Mouse (Mus musculus) layer of hippocampus, adult 9-11 months (tissue): ENCODE results near the gene Hcn2.
"Not testable (repeated sequence)": the region's sequence is repeated elsewhere in the genome, so short reads cannot be mapped to it uniquely, and the experiment has no call there.

Experiments
- DNase-seq: peaks from one replicate; pipeline ENCODE4 v3.0.0; 2022

Hcn2 gene

GRCm38 (mm10) chr10:79688720-79689119 is 27.7 kb upstream of the Hcn2 start, which contains the start of gene Gzmm:
Gene Gzmm, plus strand, starts transcription at chr10:79689020.
- DNase-seq, result no peak

- no peak for DNase-seq
Observed at GRCm38 (mm10) chr10:79689178-79689577, 27.3 kb upstream of the Hcn2 start.

- no peak for DNase-seq
Observed at GRCm38 (mm10) chr10:79691986-79692548, 24.4 kb upstream of the Hcn2 start.

- DNase-seq, result no peak
Observed at GRCm38 (mm10) chr10:79693580-79694378, 22.7 kb upstream of the Hcn2 start.

- DNase-seq, result no peak
Observed at GRCm38 (mm10) chr10:79694379-79694655, 22.1 kb upstream of the Hcn2 start.

GRCm38 (mm10) chr10:79695231-79696128 is 21.0 kb upstream of the Hcn2 start:
- DNase-seq, result peak; percentile 71

- no peak for DNase-seq
Observed at GRCm38 (mm10) chr10:79696129-79696651, 20.2 kb upstream of the Hcn2 start.

- DNase-seq, result no peak
Observed at GRCm38 (mm10) chr10:79697916-79698315, 18.5 kb upstream of the Hcn2 start.

- no peak for DNase-seq
Observed at GRCm38 (mm10) chr10:79698459-79698858, 18.0 kb upstream of the Hcn2 start.

GRCm38 (mm10) chr10:79700676-79701075 is 15.8 kb upstream of the Hcn2 start:
- DNase-seq, result no peak

- no peak for DNase-seq
Observed at GRCm38 (mm10) chr10:79701443-79702129, 14.8 kb upstream of the Hcn2 start.

- not testable (repeated sequence) for DNase-seq
Observed at GRCm38 (mm10) chr10:79702970-79703369, 13.5 kb upstream of the Hcn2 start.

GRCm38 (mm10) chr10:79703541-79703940 is 12.9 kb upstream of the Hcn2 start:
- DNase-seq, result no peak

GRCm38 (mm10) chr10:79704065-79704969 is 12.1 kb upstream of the Hcn2 start, which contains the start of gene Bsg:
Gene Bsg, plus strand, starts transcription at chr10:79704491.
- DNase-seq, result peak; percentile 99

- DNase-seq, result no peak
Observed at GRCm38 (mm10) chr10:79704970-79705360, 11.5 kb upstream of the Hcn2 start.

GRCm38 (mm10) chr10:79705951-79706350 is 10.5 kb upstream of the Hcn2 start:
- no peak for DNase-seq

GRCm38 (mm10) chr10:79706406-79707094 is 9.9 kb upstream of the Hcn2 start:
- no peak for DNase-seq

GRCm38 (mm10) chr10:79707162-79707561 is 9.3 kb upstream of the Hcn2 start:
- DNase-seq, result no peak

GRCm38 (mm10) chr10:79707759-79708158 is 8.7 kb upstream of the Hcn2 start:
- DNase-seq, result no peak

- DNase-seq, result no peak
Observed at GRCm38 (mm10) chr10:79708668-79709067, 7.8 kb upstream of the Hcn2 start.

- no peak for DNase-seq
Observed at GRCm38 (mm10) chr10:79709307-79709706, 7.1 kb upstream of the Hcn2 start.
